Mouse (Mus musculus): ENCODE measurements around the gene Frat2. TPM values are rescaled to one million over a fixed set of nuclear protein-coding genes. Genes with fewer than 3 reads are reported as not detected.
A peak's percentile ranks its signal among the peaks of the same experiment; 100 is the strongest.

Gene Frat2
- total RNA-seq, 2 experiments from 2014 or later, result 7.6 to 10.2 TPM

DNA sequence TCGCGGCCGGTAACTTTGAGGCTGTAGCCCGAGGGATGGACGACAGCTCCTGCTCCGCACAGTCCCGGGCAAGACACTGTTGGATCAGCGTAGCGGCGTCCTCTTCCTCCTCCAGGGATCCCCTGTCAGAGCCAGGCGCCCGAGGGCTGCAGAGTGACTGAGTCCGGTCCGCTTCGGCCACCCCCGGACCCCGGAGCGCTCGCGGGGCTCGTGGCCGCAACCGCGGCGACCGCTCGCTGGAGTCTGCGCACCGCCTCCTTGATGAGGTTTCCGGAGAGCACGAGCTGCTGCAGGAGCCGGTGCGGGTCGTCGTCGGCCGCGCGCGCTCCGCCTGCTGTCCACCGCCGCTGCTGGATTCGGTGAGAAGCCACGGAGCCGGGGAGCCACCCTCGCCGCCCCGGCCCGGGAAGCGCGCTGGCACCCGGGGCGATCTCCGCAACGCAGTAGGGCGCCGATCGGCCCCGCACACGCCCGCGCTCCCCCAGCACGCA, 796 bp downstream of the Frat2 start:
- intact Hi-C loops (cut with DNase I), result loop anchor here (2.0 kb wide), 1 partner anchor 16 kb away; no protein-coding TSS in a partner anchor
- DNase-seq (ENCODE audit: low spot score in 2 of 2), result peak; percentile 58 to 68

DNA sequence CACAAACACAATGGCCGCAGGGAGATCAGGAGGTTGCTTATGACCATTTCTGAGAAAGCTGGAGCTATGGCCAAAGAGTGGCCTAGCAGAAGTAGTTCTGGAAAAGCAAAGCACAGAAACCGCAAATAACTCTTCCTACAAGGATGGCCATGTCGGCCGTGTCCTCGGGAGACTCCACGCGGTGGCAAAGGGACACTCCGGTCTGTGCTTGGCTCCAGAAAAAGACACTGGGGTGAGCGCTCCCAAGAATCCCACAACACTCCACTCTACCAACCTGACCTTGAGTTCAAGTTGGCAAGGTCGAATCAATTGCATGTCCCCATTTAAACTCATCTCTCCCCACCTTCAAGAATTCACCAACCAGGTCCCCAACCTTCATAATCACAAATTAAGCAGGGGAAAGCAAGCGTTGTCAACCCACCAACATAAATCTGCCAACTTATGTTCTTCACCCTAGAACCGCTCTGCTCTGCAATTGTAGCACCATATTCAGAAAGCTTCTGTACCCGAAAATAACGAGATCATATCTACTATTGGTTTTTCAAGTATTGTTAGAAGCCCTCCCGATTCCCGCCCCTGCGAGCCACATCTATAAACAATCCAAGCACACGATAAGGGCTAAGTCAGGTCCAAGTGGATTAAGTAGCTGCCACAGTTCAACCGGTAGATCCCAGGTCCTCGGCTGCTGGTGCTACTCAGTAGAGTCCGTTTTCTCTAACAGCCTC, 1.4 kb downstream of the Frat2 start:
- intact Hi-C loops (cut with DNase I), result loop anchor here (2.0 kb wide), 1 partner anchor 16 kb away; no protein-coding TSS in a partner anchor
- peak in 1 of 2 experiments; percentile 15 for DNase-seq (ENCODE audit: low spot score in 2 of 2)

DNA sequence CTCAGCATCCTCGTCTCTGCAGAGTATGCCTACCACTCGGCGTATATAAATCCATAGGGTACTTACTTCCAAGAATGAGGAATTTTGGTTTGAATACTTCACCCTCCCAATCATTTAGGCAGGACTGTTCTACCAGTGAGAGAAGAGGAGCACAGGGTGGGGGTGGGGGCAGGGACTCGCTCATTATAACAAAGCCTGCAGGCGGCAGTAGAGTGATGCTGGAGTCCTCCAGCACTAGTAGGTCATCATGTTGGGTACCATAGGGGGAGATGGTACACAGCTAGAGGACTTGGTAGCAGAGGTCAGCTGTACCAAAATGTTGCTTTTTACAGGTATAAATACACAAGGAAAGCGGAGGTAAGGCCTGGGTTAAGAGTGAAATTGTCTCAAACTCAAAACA, 3.6 kb downstream of the Frat2 start:
- DNase-seq (ENCODE audit: low spot score in 2 of 2), result no peak
- intact Hi-C loops (cut with DNase I), result no loop called here

- intact Hi-C loops (cut with DNase I), result no loop called here
- no peak for DNase-seq (ENCODE audit: low spot score in 2 of 2)
Observed at GRCm38 (mm10) chr19:41842706-41843105, 5.2 kb downstream of the Frat2 start.

- intact Hi-C loops (cut with DNase I), result no loop called here
Observed at GRCm38 (mm10) chr19:41842196-41842595, 5.7 kb downstream of the Frat2 start.

DNA sequence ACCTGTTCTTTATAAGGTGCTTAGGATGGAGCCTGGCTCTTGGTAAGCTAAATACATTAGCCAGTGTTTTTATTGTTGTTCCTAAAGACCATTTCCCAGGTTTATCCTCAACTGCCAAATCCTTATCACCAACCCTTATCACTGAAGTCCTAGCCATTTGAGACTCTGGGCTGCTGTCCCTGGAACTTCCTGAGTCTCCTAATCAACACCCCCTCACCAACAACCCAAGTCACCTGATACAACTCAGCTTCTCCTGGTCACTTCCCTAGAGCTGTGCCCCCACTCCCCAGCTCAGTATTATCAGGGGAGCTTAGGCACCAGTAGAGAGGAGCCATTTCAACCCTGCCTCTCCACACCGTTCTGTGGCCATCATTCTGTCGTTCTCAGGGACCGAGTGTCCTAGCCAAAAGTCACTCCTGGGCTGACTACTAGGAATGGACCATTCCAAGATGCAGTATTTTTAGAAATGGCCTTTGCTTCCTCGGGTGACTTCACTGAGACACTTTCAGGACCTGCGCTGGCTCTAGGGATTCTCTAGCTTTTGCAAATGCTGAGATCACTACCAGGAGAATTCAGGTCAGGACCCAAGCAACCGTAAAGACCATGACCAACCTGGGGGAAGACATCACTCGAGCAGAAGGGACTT, 6.7 kb downstream of the Frat2 start:
- no peak for DNase-seq (ENCODE audit: low spot score in 2 of 2)
- intact Hi-C loops (cut with DNase I), result no loop called here

More at GRCm38 (mm10) chr19:41842196-41842595, 5.7 kb downstream of the Frat2 start:
- DNase-seq (ENCODE audit: low spot score in 2 of 2), result no peak

DNA sequence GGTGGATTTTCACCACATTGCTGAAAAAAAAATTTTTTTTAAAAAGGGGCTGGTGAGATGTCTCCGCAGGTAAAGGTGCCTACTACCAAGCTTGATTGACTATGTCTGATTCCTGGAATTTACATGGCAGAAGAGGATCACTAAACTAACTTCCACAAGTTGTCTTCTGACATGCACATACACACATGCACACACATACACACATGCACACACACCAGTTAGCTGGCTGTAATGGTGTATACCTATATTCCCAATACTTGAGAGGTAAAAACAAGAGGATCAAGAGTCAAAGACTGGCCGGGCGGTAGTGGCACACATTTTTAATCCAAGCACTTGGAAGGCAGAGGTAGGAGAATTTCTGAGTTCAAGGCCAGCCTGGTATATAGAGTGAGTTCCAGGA, 8.2 kb downstream of the Frat2 start:
- intact Hi-C loops (cut with DNase I), result no loop called here
- DNase-seq (ENCODE audit: low spot score in 2 of 2), result no peak

DNA sequence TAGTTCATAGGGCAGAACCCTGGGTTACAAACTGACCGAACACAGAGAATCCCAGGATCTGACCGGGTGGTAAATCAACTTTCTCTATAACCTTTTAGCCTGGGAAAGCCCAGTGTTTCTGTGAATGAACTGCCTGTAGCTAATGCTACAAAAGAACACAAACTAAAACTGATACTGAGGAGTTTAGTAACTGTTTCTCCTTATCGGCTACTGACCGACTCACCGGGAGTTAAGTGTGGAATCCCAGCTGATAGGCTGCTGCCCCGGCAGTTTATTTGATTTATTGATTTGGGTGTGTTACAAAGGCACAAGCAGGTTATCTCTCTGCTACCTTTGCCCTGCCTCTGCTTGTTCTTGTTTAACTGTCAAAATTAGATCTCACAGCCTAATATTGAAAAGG, 9.1 kb downstream of the Frat2 start:
- intact Hi-C loops (cut with DNase I), result no loop called here
- no peak for DNase-seq (ENCODE audit: low spot score in 2 of 2)

DNA sequence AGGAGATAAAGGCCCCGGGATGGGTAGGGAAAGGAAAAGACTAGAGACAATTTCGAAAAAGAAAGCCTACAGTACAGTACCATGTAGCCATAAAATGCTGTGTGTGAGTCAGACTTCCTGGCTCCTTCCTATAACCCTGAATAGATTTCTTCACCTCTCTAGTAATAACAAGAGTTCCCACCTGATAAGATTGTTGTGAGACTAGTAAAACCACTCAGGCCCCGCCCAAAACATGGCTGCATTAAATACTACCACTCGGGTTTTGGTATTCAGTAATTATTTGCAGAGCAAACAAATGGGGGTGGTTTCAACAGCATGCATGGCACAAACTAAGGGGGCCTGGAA, 10.0 kb downstream of the Frat2 start:
- intact Hi-C loops (cut with DNase I), result no loop called here
- no peak for DNase-seq (ENCODE audit: low spot score in 2 of 2)

DNA sequence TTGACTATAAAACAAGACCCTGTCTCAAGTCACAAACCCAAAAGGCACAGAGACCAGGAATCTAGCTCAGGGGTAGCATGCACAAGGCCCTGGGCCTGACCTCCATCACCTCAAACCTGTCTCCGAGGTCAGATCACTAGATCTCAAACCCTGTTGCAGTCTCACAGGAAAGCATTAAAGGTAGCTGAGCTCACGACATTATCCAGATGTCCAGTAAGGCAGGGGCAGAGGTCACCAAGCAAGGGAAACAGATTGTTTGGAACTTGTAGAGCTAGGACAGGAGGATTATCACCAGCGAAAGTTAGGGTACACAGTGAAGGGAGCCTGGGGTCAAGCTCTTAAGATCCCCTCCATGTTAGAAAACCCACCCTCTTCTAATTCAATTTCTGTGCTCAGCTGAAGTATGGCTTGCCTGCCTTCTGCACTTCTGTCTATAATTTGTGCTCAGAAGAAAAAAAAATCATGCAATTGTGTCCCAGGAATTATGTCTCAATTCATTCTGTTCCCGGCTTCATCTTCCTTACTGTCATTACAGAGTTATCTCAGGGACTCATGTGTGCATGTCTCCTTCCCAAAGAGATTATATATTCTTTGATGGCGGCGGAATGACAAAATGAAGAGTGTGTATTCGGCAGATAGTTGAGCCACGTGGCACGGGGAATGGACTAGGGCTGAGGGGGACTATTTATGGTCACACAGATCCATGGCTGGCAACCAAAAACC, 10.6 kb downstream of the Frat2 start:
- intact Hi-C loops (cut with DNase I), result no loop called here
- DNase-seq (ENCODE audit: low spot score in 2 of 2), result no peak

GRCm38 (mm10) chr19:41836719-41837118, 11.2 kb downstream of the Frat2 start:
- intact Hi-C loops (cut with DNase I), result no loop called here

DNA sequence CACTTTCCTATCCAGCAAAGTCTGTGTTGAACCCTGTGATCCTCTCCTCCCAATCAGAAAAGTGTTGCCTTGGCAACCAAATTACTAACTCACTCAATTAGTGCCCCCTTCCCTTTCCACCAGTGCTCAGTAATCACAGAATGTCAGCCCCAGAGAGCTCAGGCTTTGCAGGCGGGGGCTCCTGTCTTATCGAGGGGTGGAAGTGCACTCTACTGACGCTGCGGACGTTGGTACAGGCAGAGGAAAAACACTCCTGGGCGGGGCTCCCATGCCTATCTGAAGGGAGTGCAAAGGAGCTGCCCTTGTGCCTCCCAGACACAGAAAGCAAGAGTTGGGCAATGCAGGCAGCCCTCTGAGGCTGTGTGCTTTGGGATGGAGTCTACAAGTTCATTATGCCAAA, 12.1 kb downstream of the Frat2 start:
- intact Hi-C loops (cut with DNase I), result no loop called here
- no peak for DNase-seq (ENCODE audit: low spot score in 2 of 2)

More at GRCm38 (mm10) chr19:41836719-41837118, 11.2 kb downstream of the Frat2 start:
- no peak for DNase-seq (ENCODE audit: low spot score in 2 of 2)

GRCm38 (mm10) chr19:41835407-41835806, 12.5 kb downstream of the Frat2 start:
- intact Hi-C loops (cut with DNase I), result no loop called here
- DNase-seq (ENCODE audit: low spot score in 2 of 2), result no peak

- DNase-seq (ENCODE audit: low spot score in 2 of 2), result no peak
- intact Hi-C loops (cut with DNase I), result no loop called here
Observed at GRCm38 (mm10) chr19:41832501-41833201, 15.3 kb downstream of the Frat2 start.

- intact Hi-C loops (cut with DNase I), result loop anchor here (2.0 kb wide), 1 partner anchor 15 kb away; no protein-coding TSS in a partner anchor
- no peak for DNase-seq (ENCODE audit: low spot score in 2 of 2)
Observed at GRCm38 (mm10) chr19:41831718-41832391, 16.1 kb downstream of the Frat2 start.

DNA sequence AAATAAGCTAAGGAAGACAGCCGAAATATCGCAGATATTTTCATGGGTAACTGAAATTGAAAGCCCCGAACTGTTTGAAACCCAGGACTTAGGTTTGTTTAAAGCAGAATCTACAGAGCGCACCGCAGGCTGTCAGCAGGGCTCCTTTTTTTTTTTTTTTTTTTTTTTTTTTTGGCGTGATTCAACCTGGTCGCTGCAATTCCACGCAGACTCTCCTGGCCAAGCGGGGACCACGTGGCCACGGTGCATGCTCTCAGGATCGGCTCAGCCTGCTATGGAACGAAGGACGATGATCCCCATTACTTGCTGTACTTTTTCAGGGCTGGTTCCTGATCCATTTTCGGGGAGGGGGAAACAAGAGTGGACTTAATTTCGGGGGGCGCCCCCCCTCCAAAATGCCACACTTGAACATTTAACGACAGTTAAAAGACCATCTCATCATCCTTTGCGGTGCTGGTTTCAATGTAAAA, 16.8 kb downstream of the Frat2 start:
- DNase-seq (ENCODE audit: low spot score in 2 of 2), result peak; percentile 36 to 40
- intact Hi-C loops (cut with DNase I), result loop anchor here (2.0 kb wide), 1 partner anchor 16 kb away; no protein-coding TSS in a partner anchor

GRCm38 (mm10) chr19:41830106-41831031, 17.6 kb downstream of the Frat2 start:
- intact Hi-C loops (cut with DNase I), result loop anchor here (2.0 kb wide), 1 partner anchor 16 kb away; no protein-coding TSS in a partner anchor
- peak; percentile 56 to 64 for DNase-seq (ENCODE audit: low spot score in 2 of 2)
